ENCODE assay signal across 22 mouse cellular contexts in genomic region chr10:19530056-19530455, GRCm38 (mm10).
DNase-seq lines count a peak whose midpoint lies in the region; ATAC-seq and TF ChIP-seq lines count a peak whose summit lies in the region.
"Had no signal": no experiment of that assay in that cellular context is flagged by ENCODE, and none has a peak within 500 bp of the region (broad histone marks: within the 10 kb centered on the region; RNA-seq: fewer than 3 reads in every experiment).

No protein-coding gene starts in this region.

- no peak overlapping the region for H3K4me2 ChIP-seq in heart, embryonic 16.5 days (ENCODE audit: low read depth, low read length)
- no peak overlapping the region for H3K4me2 ChIP-seq in midbrain, embryonic 11.5 days
- H3K4me2 ChIP-seq: heart, embryonic 15.5 days; hindbrain, embryonic 13.5 days; intestine, embryonic 15.5 days; neural tube, embryonic 12.5 days had no signal

- H3K36me3 ChIP-seq in heart, embryonic 16.5 days (ENCODE audit: control insufficient read depth, insufficient read depth) = no peaks in the 10 kb centered on the region
- H3K36me3 ChIP-seq in splenic B cell, adult 2 months (ENCODE audit: control insufficient read depth, insufficient read depth, low read length, poor library complexity, severe bottlenecking) = no peaks in the 10 kb centered on the region
- no peaks in the 10 kb centered on the region for H3K36me3 ChIP-seq in midbrain, embryonic 11.5 days (ENCODE audit: control insufficient read depth, insufficient read depth, low read length)
- H3K36me3 ChIP-seq: embryonic facial prominence, embryonic 10.5 days; heart, embryonic 15.5 days; hindbrain, embryonic 13.5 days; intestine, embryonic 15.5 days; neural tube, embryonic 12.5 days had no signal

- H3K9me3 ChIP-seq in heart, embryonic 16.5 days (replicated peaks; ENCODE audit: control insufficient read depth, low read length) = no peaks in the 10 kb centered on the region
- no peaks in the 10 kb centered on the region for H3K9me3 ChIP-seq in midbrain, embryonic 11.5 days (ENCODE audit: control insufficient read depth, low read length)
- H3K9me3 ChIP-seq: embryonic facial prominence, embryonic 10.5 days; heart, embryonic 15.5 days; hindbrain, embryonic 13.5 days; intestine, embryonic 15.5 days; megakaryocyte, embryonic 14.5 days; neural tube, embryonic 12.5 days had no signal

- 0 out of 2 replicates have a peak, but pooled peaks have one; percentile 52 for ATAC-seq in heart, embryonic 16.5 days (replicated peaks; ENCODE audit: extremely low read depth, insufficient read depth, low FRiP score)
- peak; percentile 94 for ATAC-seq in activated CD4-positive, CD25-positive, alpha-beta regulatory T cell, adult 4 months
- no peak for ATAC-seq in midbrain, embryonic 11.5 days (ENCODE audit: low FRiP score)
- ATAC-seq: intestine, embryonic 15.5 days; midbrain, embryonic 16.5 days had no signal

- H3K9ac ChIP-seq in heart, embryonic 16.5 days (ENCODE audit: low read length) = no peak overlapping the region
- H3K9ac ChIP-seq in midbrain, embryonic 11.5 days (ENCODE audit: low read length) = no peak overlapping the region
- H3K9ac ChIP-seq: heart, embryonic 15.5 days; hindbrain, embryonic 13.5 days; intestine, embryonic 15.5 days; neural tube, embryonic 12.5 days had no signal

- 86% methylated on average over 6 of the region's 6 CpGs for WGBS in heart, embryonic 16.5 days
- WGBS in midbrain, embryonic 11.5 days = 93% methylated on average over 6 of the region's 6 CpGs

- no peaks in the 10 kb centered on the region; the same call in 1 of the 2 replicates for H3K4me1 ChIP-seq in heart, embryonic 16.5 days (ENCODE audit: control insufficient read depth, insufficient read depth, low read length)
- no peaks in the 10 kb centered on the region for H3K4me1 ChIP-seq in midbrain, embryonic 11.5 days (ENCODE audit: control insufficient read depth, insufficient read depth, low read length)
- H3K4me1 ChIP-seq: embryonic facial prominence, embryonic 10.5 days; heart, embryonic 15.5 days; hindbrain, embryonic 13.5 days; intestine, embryonic 15.5 days; neural tube, embryonic 12.5 days had no signal

- H3K4me3 ChIP-seq in heart, embryonic 16.5 days (ENCODE audit: low read length) = no peak overlapping the region
- no peak overlapping the region for H3K4me3 ChIP-seq in gastrocnemius, adult 2 months
- H3K4me3 ChIP-seq in midbrain, embryonic 11.5 days (ENCODE audit: low read depth, low read length) = no peak overlapping the region
- H3K4me3 ChIP-seq: embryonic facial prominence, embryonic 10.5 days; heart, adult 2 months; heart, embryonic 15.5 days; hindbrain, embryonic 13.5 days; intestine, embryonic 15.5 days; megakaryocyte, embryonic 14.5 days; neural tube, embryonic 12.5 days had no signal

- 0 out of 2 replicates have a peak overlapping the region, but pooled peaks have one; percentile 6 for H3K27ac ChIP-seq in heart, embryonic 16.5 days (ENCODE audit: low read length)
- no peak overlapping the region for H3K27ac ChIP-seq in gastrocnemius, adult 2 months
- H3K27ac ChIP-seq in midbrain, embryonic 11.5 days (ENCODE audit: low read depth, low read length) = no peak overlapping the region
- H3K27ac ChIP-seq: embryonic facial prominence, embryonic 10.5 days; heart, adult 2 months; heart, embryonic 15.5 days; hindbrain, embryonic 13.5 days; intestine, embryonic 15.5 days; neural tube, embryonic 12.5 days had no signal

- DNase-seq in heart, adult 8-10 months (ENCODE audit: low spot score) = no peak
- DNase-seq in splenic B cell, adult 2 months (ENCODE audit: low read depth, low spot score) = peak; percentile 36
- peak; percentile 50 to 66 for DNase-seq in thymus, postnatal 36 days
- no peak for DNase-seq in yolk sac, embryonic 10.5 days (ENCODE audit: low spot score)
- no peak for DNase-seq in gastrocnemius, adult 2 months
- DNase-seq in midbrain, embryonic 11.5 days (ENCODE audit: low spot score, missing footprints) = no peak
- DNase-seq: adrenal gland, adult 8-10 months; cerebellum, adult 9-10 months; gastrocnemius, postnatal 14 days; heart, adult 2 months; kidney, postnatal 36 days; liver; lung, postnatal 10 days had no signal

- intact Hi-C loops in gastrocnemius, adult 2 months (cut with DNase I) = no loop called here

- no peaks in the 10 kb centered on the region for H3K27me3 ChIP-seq in heart, embryonic 16.5 days (ENCODE audit: control insufficient read depth, insufficient read depth, low read length)
- no peaks in the 10 kb centered on the region for H3K27me3 ChIP-seq in splenic B cell, adult 2 months (ENCODE audit: control insufficient read depth, insufficient read depth, low read length, poor library complexity, severe bottlenecking)
- no peaks in the 10 kb centered on the region for H3K27me3 ChIP-seq in midbrain, embryonic 11.5 days (ENCODE audit: control insufficient read depth, insufficient read depth, low read length)
- H3K27me3 ChIP-seq: heart, embryonic 15.5 days; hindbrain, embryonic 13.5 days; intestine, embryonic 15.5 days; megakaryocyte, embryonic 14.5 days; neural tube, embryonic 12.5 days had no signal

- no peak for TF ChIP-seq CTCF in gastrocnemius, adult 2 months (IDR thresholded peaks at IDR 0.05)

Comparison
In these comparisons a context has a peak if more than half of its experiments do, and no peak if none do; other contexts are left out.
1. DNase-seq: peak in splenic B cell, adult 2 months (single experiment) and thymus, postnatal 36 days (2 of 2); none in heart, adult 8-10 months (single experiment), yolk sac, embryonic 10.5 days (single experiment), gastrocnemius, adult 2 months (single experiment) and midbrain, embryonic 11.5 days (single experiment).